Mouse (Mus musculus) bone marrow, adult 2 months (tissue): ENCODE data around the gene Rbl2.

ENCODE experiments used
- CTCF ChIP-seq: fragments of 200-500 bp; IDR thresholded peaks from 2 replicates; pipeline ENCODE4 v1.5.1; 2011; ENCODE audit warnings: low read length, control low read depth; ENCODE audit not compliant: control insufficient read depth, insufficient read depth
- POLR2A ChIP-seq: fragments of 200-500 bp; IDR thresholded peaks from 2 replicates; pipeline ENCODE4 v1.6.1; 2011; ENCODE audit warnings: low read depth, mild to moderate bottlenecking, control low read depth, low read length, borderline replicate concordance; ENCODE audit not compliant: control insufficient read depth

DNA sequence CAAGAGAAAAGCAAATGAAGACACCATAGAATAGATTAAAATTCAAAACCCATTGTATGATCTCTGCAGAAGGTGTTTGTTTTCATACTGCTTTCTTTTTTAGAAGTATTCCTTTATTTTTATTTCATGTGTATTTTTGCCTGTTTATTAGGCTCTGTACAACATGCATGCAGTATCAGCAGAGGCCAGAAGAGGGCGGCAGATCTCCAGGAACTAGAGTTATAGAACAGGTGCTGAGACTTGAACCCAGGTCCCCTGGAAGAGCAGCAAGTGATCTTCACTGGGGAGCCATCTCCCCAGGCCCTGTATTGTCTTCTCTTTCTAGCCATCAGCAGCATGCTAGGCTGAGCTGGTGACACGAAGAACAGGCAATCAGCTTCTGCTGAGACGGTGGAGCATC, 84.0 kb downstream of the Rbl2 start:
- TF ChIP-seq POLR2A (no peak), CTCF (no peak; the same call in 1 of the 2 replicates)
